7 mouse cellular contexts compared by ENCODE assay signal in the genomic region with DNA sequence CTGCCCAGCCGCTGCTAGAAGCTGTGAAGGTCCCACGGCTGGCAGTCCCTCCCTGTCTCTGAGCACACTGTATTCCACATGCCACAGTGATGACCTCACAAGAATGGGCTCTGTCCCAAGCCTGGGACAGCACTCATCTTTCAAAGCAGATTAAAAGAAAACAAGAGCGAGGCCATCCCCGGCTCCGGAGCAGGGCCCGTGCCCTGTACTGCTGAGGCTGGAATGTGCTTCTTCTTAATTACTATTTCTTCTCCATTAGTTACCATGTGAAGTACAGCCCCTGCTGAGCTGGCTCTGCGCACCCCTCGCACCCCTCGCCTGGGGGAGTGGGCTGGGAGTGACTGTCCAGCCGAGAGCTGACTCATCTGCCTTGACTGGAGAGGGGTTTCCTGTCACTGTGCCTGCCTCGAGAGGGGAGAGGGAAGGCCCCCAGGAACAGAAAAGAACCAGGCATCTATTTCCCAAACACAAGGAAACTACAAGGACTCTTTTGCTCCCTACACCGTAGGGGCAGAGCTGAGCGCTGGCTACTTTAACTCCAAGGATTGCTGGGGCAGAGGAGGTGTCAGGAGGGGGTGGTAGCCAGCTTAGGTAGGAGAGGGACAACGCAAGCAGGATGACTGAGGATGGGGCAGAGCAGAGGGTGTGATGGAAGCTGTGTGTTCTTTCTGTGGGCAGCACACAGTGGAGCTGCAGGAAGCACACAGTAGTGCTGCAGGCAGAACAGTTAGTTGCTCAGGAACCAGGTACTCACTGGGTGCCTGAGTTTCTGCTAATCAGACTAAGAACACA.
A peak's percentile ranks its signal among the peaks of the same experiment; 100 is the strongest.
DNase-seq lines count a peak whose midpoint lies in the region; ATAC-seq lines count a peak whose summit lies in the region.

No protein-coding gene starts in this region.

- peak; percentile 69 for DNase-seq in adipocyte (ENCODE audit: low spot score)
- peak; percentile 51 for DNase-seq in embryonic facial prominence, embryonic 10.5 days (ENCODE audit: low spot score)
- DNase-seq in right cerebral cortex, postnatal 25 days = no peak

- peak overlapping the region; percentile 38 for H3K9ac ChIP-seq in heart, embryonic 14.5 days (ENCODE audit: low read length)
- peak overlapping the region; percentile 51 for H3K9ac ChIP-seq in kidney, embryonic 16.5 days (replicated peaks; ENCODE audit: low read length)
- H3K9ac ChIP-seq in midbrain, embryonic 13.5 days (replicated peaks) = peak overlapping the region; percentile 39; the same call in 1 of the 2 replicates

- 8% methylated on average over 14 of the region's 14 CpGs for WGBS in embryonic facial prominence, embryonic 10.5 days
- 9% methylated on average over 14 of the region's 14 CpGs for WGBS in heart, embryonic 14.5 days
- 6% methylated on average over 14 of the region's 14 CpGs for WGBS in kidney, embryonic 16.5 days
- WGBS in midbrain, embryonic 13.5 days = 7% methylated on average over 14 of the region's 14 CpGs

- H3K4me3 ChIP-seq in embryonic facial prominence, embryonic 10.5 days = peak overlapping the region; percentile 21
- no peak overlapping the region for H3K4me3 ChIP-seq in heart, embryonic 14.5 days (ENCODE audit: control insufficient read depth in 1 of 2, insufficient read depth in 1 of 2, low read depth in 1 of 2, low read length in 2 of 2)
- no peak overlapping the region for H3K4me3 ChIP-seq in kidney, embryonic 16.5 days (ENCODE audit: low read length)
- H3K4me3 ChIP-seq in midbrain, embryonic 13.5 days (replicated peaks) = no peak overlapping the region

- 0 out of 2 replicates have a peak, but pooled peaks have one; percentile 60 for ATAC-seq in heart, embryonic 14.5 days (ENCODE audit: insufficient number of reproducible peaks, insufficient read depth, low FRiP score, low read depth)
- peak; percentile 91 for ATAC-seq in kidney, embryonic 16.5 days (ENCODE audit: low FRiP score, low TSS enrichment)
- peak; percentile 81 for ATAC-seq in midbrain, embryonic 13.5 days
- no peak for ATAC-seq in CD4-positive, CD25-positive, alpha-beta regulatory T cell, adult 4 months

- no peaks in the 10 kb centered on the region for H3K9me3 ChIP-seq in embryonic facial prominence, embryonic 10.5 days
- H3K9me3 ChIP-seq in heart, embryonic 14.5 days (ENCODE audit: control insufficient read depth, low read length) = no peaks in the 10 kb centered on the region
- H3K9me3 ChIP-seq in kidney, embryonic 16.5 days (ENCODE audit: low read length) = no peaks in the 10 kb centered on the region
- H3K9me3 ChIP-seq in midbrain, embryonic 13.5 days = no peaks in the 10 kb centered on the region

- H3K36me3 ChIP-seq in embryonic facial prominence, embryonic 10.5 days (replicated peaks) = no peaks in the 10 kb centered on the region
- no peaks in the 10 kb centered on the region for H3K36me3 ChIP-seq in heart, embryonic 14.5 days (ENCODE audit: control insufficient read depth, insufficient read depth, low read length)
- H3K36me3 ChIP-seq in kidney, embryonic 16.5 days (ENCODE audit: insufficient read depth, low read length) = no peaks in the 10 kb centered on the region
- no peaks in the 10 kb centered on the region for H3K36me3 ChIP-seq in midbrain, embryonic 13.5 days

- H3K4me1 ChIP-seq in embryonic facial prominence, embryonic 10.5 days = peaks cover 61% of the 10 kb centered on the region
- peaks cover 19 to 27% of the 10 kb centered on the region in 2 experiments for H3K4me1 ChIP-seq in heart, embryonic 14.5 days (ENCODE audit: control insufficient read depth in 2 of 2, insufficient read depth in 2 of 2, low read length in 2 of 2)
- H3K4me1 ChIP-seq in kidney, embryonic 16.5 days (ENCODE audit: insufficient read depth, low read length) = peaks cover 48% of the 10 kb centered on the region
- peaks cover 32% of the 10 kb centered on the region for H3K4me1 ChIP-seq in midbrain, embryonic 13.5 days (replicated peaks)

- H3K27ac ChIP-seq in embryonic facial prominence, embryonic 10.5 days (replicated peaks) = peak overlapping the region; percentile 81
- peak overlapping the region in 1 of 2 experiments; percentile 34; a peak in 1 of 4 replicates for H3K27ac ChIP-seq in heart, embryonic 14.5 days (replicated peaks in 1 of 2; ENCODE audit: control insufficient read depth in 1 of 2, insufficient read depth in 1 of 2, low read depth in 2 of 2, low read length in 2 of 2)
- peak overlapping the region; percentile 92 for H3K27ac ChIP-seq in kidney, embryonic 16.5 days (ENCODE audit: low read length)
- H3K27ac ChIP-seq in midbrain, embryonic 13.5 days = peak overlapping the region; percentile 21; the same call in 1 of the 2 replicates

- peaks cover 50% of the 10 kb centered on the region for H3K27me3 ChIP-seq in embryonic facial prominence, embryonic 10.5 days (replicated peaks; ENCODE audit: low read depth, poor library complexity, severe bottlenecking)
- H3K27me3 ChIP-seq in heart, embryonic 14.5 days (ENCODE audit: control insufficient read depth, insufficient read depth, low read length) = no peaks in the 10 kb centered on the region
- H3K27me3 ChIP-seq in kidney, embryonic 16.5 days (ENCODE audit: insufficient read depth, low read length) = no peaks in the 10 kb centered on the region
- no peaks in the 10 kb centered on the region for H3K27me3 ChIP-seq in midbrain, embryonic 13.5 days

- peak overlapping the region; percentile 2 for H3K4me2 ChIP-seq in heart, embryonic 14.5 days (ENCODE audit: low read length)
- peak overlapping the region; percentile 13 for H3K4me2 ChIP-seq in kidney, embryonic 16.5 days (replicated peaks; ENCODE audit: low read depth, low read length)
- 0 out of 2 replicates have a peak overlapping the region, but pooled peaks have one; percentile 20 for H3K4me2 ChIP-seq in midbrain, embryonic 13.5 days (replicated peaks)
